Mouse (Mus musculus) CD4-positive naive resting alpha-beta T cell, adult 76 days (primary cell): Measurements from ENCODE around the gene Fam186a. TPM values are rescaled to one million over a fixed set of nuclear protein-coding genes. Genes with fewer than 3 reads are reported as not detected.

Experiments
- total RNA-seq: library from RNA; stranded (reverse); gene quantifications from one replicate; pipeline ENCODE4 v1.2.4, GENCODE M21; 2023

Fam186a gene
- total RNA-seq: not detected

DNA sequence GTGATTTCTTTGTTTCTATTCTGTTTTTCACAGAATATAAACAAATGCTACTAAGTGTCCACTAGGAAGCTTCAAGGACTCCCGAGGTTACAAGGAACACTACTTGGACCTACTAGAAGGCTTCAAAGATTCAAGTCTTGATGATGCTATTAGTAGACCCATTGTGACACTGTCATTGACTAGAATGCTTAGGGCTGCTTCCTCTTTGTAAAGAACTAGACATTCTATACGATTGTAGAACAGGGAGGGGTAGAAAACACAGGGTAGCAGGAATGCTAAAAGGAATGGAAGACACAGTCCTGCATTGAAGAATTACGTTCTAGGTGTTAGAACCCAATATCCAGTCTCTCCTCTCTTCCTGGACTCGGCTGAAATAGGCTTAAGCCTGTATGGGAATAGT is at the start of gene Fam186a:
TSS of gene Fam186a (minus strand) at position 101 of the 400 bp plus-strand sequence.

DNA sequence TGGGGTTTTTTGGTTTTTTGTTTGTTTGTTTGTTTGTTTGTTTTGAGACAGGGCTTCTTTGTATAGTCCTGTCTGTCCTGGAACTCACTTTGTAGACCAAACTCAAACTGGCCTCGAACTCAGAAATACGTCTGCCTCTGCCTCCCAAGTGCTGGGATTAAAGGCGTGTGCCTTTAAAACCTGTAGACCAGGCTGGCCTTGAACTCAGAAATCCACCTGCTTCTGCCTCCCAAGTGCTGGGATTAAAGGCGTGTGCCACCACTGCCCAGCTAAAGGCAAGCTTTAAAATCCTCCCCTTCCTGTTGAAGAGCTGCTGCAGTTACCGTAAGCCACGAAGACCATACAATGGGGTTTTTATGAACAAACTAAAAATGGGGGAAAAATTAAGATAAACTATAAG is 2.9 kb upstream of the Fam186a start, which contains the start of gene Larp4:
TSS of gene Larp4 (plus strand) at position 301 of the 400 bp plus-strand sequence.

DNA sequence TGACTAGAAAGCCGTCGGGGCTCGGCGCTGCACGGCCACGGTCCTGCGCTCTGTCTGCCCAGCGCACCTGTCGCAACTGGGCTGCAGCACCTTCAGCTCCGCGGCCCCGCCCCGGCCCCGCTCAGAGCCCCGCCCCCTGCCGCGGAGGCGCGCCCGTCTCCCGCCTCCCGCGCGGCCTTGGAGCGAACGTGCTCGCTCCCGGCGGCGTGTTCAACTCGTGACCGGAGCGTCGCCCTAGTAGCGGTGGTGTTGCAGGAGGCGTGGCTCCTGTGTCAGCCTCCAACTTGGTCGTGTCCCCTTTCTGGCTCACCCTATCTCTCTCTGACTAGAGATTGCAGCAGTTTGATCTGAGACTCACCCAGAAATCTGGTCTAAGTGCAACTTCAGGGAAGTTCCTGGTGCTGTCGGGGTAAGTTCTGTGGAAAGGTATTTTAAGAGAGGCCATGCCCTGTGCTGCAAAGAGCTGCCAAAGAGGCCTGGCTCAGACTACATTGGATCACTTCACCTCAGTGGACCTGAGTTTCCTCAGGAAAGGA is 91.5 kb downstream of the Fam186a start, which contains the start of gene Lima1:
TSS of gene Lima1 (minus strand) at position 123 of the 536 bp plus-strand sequence.

Other genes starting within 250 kb of the Fam186a start
- gene Gpd1, start 249.5 kb downstream of the Fam186a start, total RNA-seq: 1.3 TPM
- 53.3 TPM for gene Cox14, start 241.4 kb downstream of the Fam186a start, total RNA-seq
- 62.7 TPM for gene Cers5, start 194.2 kb downstream of the Fam186a start, total RNA-seq
- gene Lima1, start 91.6 kb downstream of the Fam186a start, total RNA-seq: 0.59 TPM
- gene Larp4, start 3.0 kb upstream of the Fam186a start, total RNA-seq: 63.7 TPM
- 89.0 TPM for gene Dip2b, start 71.6 kb upstream of the Fam186a start, total RNA-seq